Mouse (Mus musculus) midbrain, postnatal 0 days (tissue): ENCODE measurements at regions not wholly inside any gene's neighbourhood (a gene's known extent, or its start where the extent isn't known, plus 50 kb on each side); places are given as distances from the start of the nearest gene placed in this dataset.

Experiments
- ATAC-seq: fragments of 200-750 bp; cut with Nextera tagmentation; 2 replicates; pipeline ENCODE4 v1.8.0; 2017; ENCODE audit warnings: moderate number of reproducible peaks, mild to moderate bottlenecking, moderate TSS enrichment, moderate library complexity; ENCODE audit not compliant: low FRiP score
- DNase-seq: peaks from one replicate; pipeline ENCODE4 v3.0.0-alpha.2; 2015; ENCODE audit warnings: low spot score
- H3K27ac ChIP-seq: fragments of 300-500 bp; sonication (generic); 2 replicates; pipeline ENCODE4 v1.5.1; 2014; ENCODE audit warnings: low read depth, mild to moderate bottlenecking, low read length, mixed read lengths
- H3K27me3 ChIP-seq: fragments of 300-500 bp; sonication (generic); 2 replicates; pipeline ENCODE4 v1.6.1; 2014; ENCODE audit warnings: low read length, control low read depth, mixed read lengths; ENCODE audit not compliant: insufficient read depth
- H3K36me3 ChIP-seq: fragments of 300-500 bp; sonication (generic); 2 replicates; pipeline ENCODE4 v1.6.1; 2014; ENCODE audit warnings: low read length, control low read depth, mixed read lengths; ENCODE audit not compliant: insufficient read depth
- H3K4me1 ChIP-seq: fragments of 300-500 bp; sonication (generic); 2 replicates; pipeline ENCODE4 v1.6.1; 2014; ENCODE audit warnings: mild to moderate bottlenecking, control low read depth, antibody characterized with exemption, low read length, mixed read lengths; ENCODE audit not compliant: insufficient read depth
- H3K4me2 ChIP-seq: fragments of 300-500 bp; sonication (generic); 2 replicates; pipeline ENCODE4 v1.6.1; 2014; ENCODE audit warnings: low read depth, mild to moderate bottlenecking, low read length, mixed read lengths; ENCODE audit not compliant: poor library complexity, severe bottlenecking
- H3K4me3 ChIP-seq: fragments of 300-500 bp; sonication (generic); 2 replicates; pipeline ENCODE4 v1.5.1; 2014; ENCODE audit warnings: low read depth, mild to moderate bottlenecking, low read length, moderate library complexity
- H3K9ac ChIP-seq: fragments of 300-500 bp; sonication (generic); replicated peaks from 2 replicates; pipeline ENCODE4 v1.6.1; 2014; ENCODE audit warnings: mild to moderate bottlenecking, low read length, moderate library complexity, mixed read lengths; ENCODE audit not compliant: poor library complexity, severe bottlenecking
- H3K9me3 ChIP-seq: fragments of 300-500 bp; sonication (generic); 2 replicates; pipeline ENCODE4 v1.6.1; 2016; ENCODE audit warnings: low read length, control low read depth
- CTCF ChIP-seq: IDR thresholded peaks from 2 replicates; pipeline ENCODE4 v1.5.1; 2016; ENCODE audit warnings: antibody characterized with exemption, mild to moderate bottlenecking
- WGBS: fragments of 180-500 bp; shearing (Covaris S2); extraction: QIAGEN DNeasy Blood & Tissue Kit; methylation state at CpG from one replicate; pipeline ENCODE4 v1.1.7; 2014; 5-methylcytosine and 5-hydroxymethylcytosine counted together

DNA sequence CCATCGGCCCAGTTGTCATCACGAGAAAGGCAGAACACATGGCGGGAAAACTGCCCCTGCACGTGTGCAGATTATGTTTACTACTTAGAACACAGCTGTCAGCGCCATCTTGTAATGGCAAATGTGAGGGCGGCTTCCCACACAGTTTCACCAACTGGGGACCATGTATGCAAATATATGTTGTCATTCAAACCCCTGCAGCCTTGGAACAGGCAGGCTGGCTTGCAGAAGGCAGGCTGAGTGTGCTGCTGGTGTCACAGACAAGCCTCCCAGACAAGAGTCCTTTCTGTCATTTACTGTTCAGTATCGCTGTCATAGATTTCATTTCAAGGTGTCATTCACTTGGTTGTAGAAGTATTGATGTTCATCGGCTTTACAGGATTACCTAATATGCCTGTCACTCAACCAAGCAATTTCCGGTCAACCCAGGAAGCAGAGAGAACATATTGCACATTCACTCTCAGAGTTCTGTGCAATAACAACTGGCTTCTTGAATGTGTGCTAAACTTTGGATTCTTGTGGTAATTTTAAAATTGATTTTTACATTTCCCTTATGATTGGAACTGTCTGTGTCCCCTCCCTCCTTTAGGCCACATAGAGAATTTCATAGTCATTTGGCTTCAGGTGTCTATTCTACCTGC is 202.3 kb downstream of the Gm9733 start:
- no peak for TF ChIP-seq CTCF
- no peaks in the 10 kb centered on the region for H3K27me3 ChIP-seq
- H3K36me3 ChIP-seq, result no peaks in the 10 kb centered on the region
- H3K4me3 ChIP-seq, result no peak overlapping the region
- no peak for DNase-seq
- H3K9me3 ChIP-seq, result no peaks in the 10 kb centered on the region
- 85% methylated on average over 8 of the region's 9 CpGs for WGBS
- no peak overlapping the region for H3K27ac ChIP-seq
- no peak overlapping the region for H3K9ac ChIP-seq
- no peak for ATAC-seq
- no peak overlapping the region for H3K4me2 ChIP-seq
- H3K4me1 ChIP-seq, result no peaks in the 10 kb centered on the region

DNA sequence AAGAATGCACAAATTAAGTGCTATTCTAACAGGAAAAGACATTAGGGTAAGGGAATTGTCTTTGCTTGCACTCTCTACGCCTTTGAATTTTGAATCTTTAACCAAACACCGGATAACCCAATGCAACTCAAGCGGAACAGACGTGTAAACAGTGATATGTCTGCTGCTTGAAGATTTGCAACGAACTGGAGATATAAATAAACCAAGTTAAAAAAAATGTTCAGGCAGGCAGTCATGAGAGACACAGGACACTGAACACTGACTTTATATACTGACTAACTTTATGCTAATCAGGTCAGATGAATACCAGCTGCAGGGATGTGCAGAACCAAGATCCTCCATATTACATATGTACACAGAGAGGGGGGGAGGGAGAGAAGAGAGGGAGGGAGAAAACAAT is 200.0 kb downstream of the Gm9733 start:
- Histone ChIP-seq H3K27ac (no peak overlapping the region), H3K4me3 (no peak overlapping the region), H3K27me3 (no peaks in the 10 kb centered on the region), H3K9ac (no peak overlapping the region), H3K36me3 (no peaks in the 10 kb centered on the region), H3K4me1 (no peaks in the 10 kb centered on the region), H3K9me3 (no peaks in the 10 kb centered on the region), H3K4me2 (no peak overlapping the region)
- no peak for ATAC-seq
- TF ChIP-seq CTCF, result no peak
- DNase-seq, result no peak
- 65% methylated on average over 5 of the region's 5 CpGs for WGBS

DNA sequence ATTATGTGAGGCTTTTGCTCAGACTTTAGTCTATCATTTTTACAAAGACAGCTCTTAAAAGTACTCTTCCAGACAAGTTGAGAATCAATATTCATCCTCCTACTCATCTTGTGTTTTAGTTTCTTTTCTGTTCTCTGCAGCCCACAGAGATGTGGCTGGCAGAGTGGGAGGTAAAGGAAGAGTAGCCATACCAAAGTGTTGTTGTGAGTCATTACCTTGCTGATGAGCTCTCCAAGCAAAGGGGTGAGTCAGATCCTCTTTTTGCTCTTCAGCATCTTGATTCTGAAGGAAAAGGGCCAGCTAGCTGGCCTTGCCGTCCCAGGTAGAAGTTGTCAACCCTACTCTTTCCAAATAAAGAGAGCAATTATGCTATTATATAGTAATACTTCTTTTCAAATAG is 192.6 kb downstream of the Gm9733 start:
- Histone ChIP-seq H3K4me3 (no peak overlapping the region), H3K27ac (no peak overlapping the region), H3K27me3 (no peaks in the 10 kb centered on the region), H3K4me2 (no peak overlapping the region), H3K9ac (no peak overlapping the region), H3K9me3 (no peaks in the 10 kb centered on the region), H3K36me3 (no peaks in the 10 kb centered on the region), H3K4me1 (no peaks in the 10 kb centered on the region)
- TF ChIP-seq CTCF, result no peak
- ATAC-seq (no peak), DNase-seq (no peak)
- WGBS, result 98% methylated on average over 1 of the region's 1 CpGs

DNA sequence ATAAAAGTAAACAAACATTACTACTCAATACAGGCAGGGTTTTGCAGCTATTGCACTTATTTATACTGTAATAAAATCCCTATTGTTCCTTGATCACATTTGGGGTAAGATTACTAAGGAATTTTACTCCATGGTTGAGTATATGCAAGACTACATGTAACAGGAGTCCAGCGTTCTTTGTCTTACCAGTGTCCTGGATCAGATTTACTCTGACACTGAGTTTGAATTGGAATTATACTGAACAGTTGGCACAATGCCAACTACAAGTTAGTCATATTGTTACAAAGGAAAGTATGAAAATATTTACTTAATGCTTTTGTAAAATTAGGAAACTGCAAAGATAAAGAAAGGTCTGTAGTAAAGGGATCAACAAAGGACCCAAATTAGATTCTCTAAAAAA is 178.4 kb downstream of the Gm9733 start:
- H3K9me3 ChIP-seq, result no peaks in the 10 kb centered on the region
- 53% methylated on average over 1 of the region's 1 CpGs for WGBS
- no peak for TF ChIP-seq CTCF
- no peaks in the 10 kb centered on the region for H3K27me3 ChIP-seq
- H3K36me3 ChIP-seq, result no peaks in the 10 kb centered on the region
- no peaks in the 10 kb centered on the region for H3K4me1 ChIP-seq
- H3K9ac ChIP-seq, result no peak overlapping the region
- ATAC-seq (no peak), DNase-seq (no peak)
- H3K4me3 ChIP-seq, result no peak overlapping the region
- no peak overlapping the region for H3K4me2 ChIP-seq
- no peak overlapping the region for H3K27ac ChIP-seq

DNA sequence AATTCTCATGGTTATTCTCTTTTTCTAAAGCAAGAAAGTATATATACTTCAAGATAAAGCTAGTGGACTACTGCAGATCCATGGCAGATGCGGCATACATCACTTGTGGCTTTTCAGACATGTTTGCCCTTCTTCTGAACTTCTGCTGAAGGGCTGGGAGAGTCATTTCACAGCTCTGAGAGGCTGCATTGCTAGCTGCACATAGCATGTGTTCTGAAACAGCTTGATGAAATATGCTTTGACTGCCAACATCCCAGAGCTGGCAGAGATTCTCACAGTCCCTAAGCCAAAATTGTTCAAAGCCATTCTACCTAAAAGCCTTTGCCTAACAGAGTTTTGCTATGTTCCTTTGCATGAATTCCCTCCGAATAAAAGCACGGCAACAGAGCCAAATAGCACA is 177.9 kb downstream of the Gm9733 start:
- no peaks in the 10 kb centered on the region for H3K36me3 ChIP-seq
- no peaks in the 10 kb centered on the region for H3K27me3 ChIP-seq
- H3K9me3 ChIP-seq, result no peaks in the 10 kb centered on the region
- H3K4me3 ChIP-seq, result no peak overlapping the region
- no peaks in the 10 kb centered on the region for H3K4me1 ChIP-seq
- no peak overlapping the region for H3K9ac ChIP-seq
- no peak overlapping the region for H3K4me2 ChIP-seq
- DNase-seq, result peak; percentile 92
- ATAC-seq, result no peak
- 71% methylated on average over 3 of the region's 3 CpGs for WGBS
- no peak overlapping the region for H3K27ac ChIP-seq
- no peak for TF ChIP-seq CTCF

DNA sequence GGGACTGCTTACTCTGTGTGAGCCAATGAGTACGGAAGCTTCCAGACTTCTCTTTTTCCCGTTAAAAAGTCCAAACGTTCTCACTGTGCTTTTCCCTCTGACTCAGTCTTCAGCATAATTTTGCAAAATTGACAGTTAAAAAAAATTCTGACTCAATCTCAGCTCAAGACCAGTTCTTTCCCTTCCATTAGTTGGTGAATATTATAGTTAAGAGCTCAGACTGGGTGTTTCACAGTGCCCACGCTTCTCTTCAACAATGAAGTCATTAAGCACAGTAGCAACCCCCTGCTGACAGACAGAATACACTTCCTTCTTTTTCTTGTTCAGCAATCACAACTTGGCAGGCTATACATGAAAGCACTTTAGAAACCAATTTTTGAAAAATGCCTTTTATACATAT is 175.4 kb downstream of the Gm9733 start:
- no peak overlapping the region for H3K27ac ChIP-seq
- H3K27me3 ChIP-seq, result no peaks in the 10 kb centered on the region
- no peak overlapping the region for H3K4me2 ChIP-seq
- no peaks in the 10 kb centered on the region for H3K4me1 ChIP-seq
- no peak overlapping the region for H3K4me3 ChIP-seq
- no peak for TF ChIP-seq CTCF
- no peak overlapping the region for H3K9ac ChIP-seq
- DNase-seq (peak; percentile 21), ATAC-seq (no peak)
- H3K9me3 ChIP-seq, result no peaks in the 10 kb centered on the region
- 60% methylated on average over 4 of the region's 4 CpGs for WGBS
- no peaks in the 10 kb centered on the region for H3K36me3 ChIP-seq
